In genomic region chr4:150373111-150374109, GRCm38 (mm10) we compare ENCODE assay signal across 8 mouse cellular contexts.
A peak's percentile ranks its signal among the peaks of the same experiment; 100 is the strongest.
DNase-seq lines count a peak whose midpoint lies in the region; ATAC-seq lines count a peak whose summit lies in the region.

No protein-coding gene starts in this region.

- H3K4me3 ChIP-seq in intestine, embryonic 15.5 days (replicated peaks): peak overlapping the region; percentile 64
- peak overlapping the region; percentile 12 for H3K4me3 ChIP-seq in stomach, embryonic 16.5 days (replicated peaks; ENCODE audit: low read length)

- peak; percentile 46 for DNase-seq in adrenal gland, adult 2 months
- no peak for DNase-seq in adrenal gland, postnatal 4 days (ENCODE audit: low spot score in 2 of 2)
- DNase-seq in 3T3-L1 (ENCODE audit: low read depth, low spot score): peak; percentile 75
- peak; percentile 59 for DNase-seq in embryo, embryonic 10 days (ENCODE audit: low spot score)
- peak; percentile 87 for DNase-seq in gonadal fat pad, adult 2 months (ENCODE audit: low read depth)
- DNase-seq in lung, postnatal 25 days (ENCODE audit: low spot score): peak; percentile 82

- no peaks in the 10 kb centered on the region for H3K27me3 ChIP-seq in intestine, embryonic 15.5 days (replicated peaks)
- H3K27me3 ChIP-seq in stomach, embryonic 16.5 days (ENCODE audit: control insufficient read depth, insufficient read depth, low read length): no peaks in the 10 kb centered on the region

- H3K9me3 ChIP-seq in intestine, embryonic 15.5 days: no peaks in the 10 kb centered on the region
- H3K9me3 ChIP-seq in stomach, embryonic 16.5 days (replicated peaks; ENCODE audit: control insufficient read depth, low read length): no peaks in the 10 kb centered on the region

- peak; percentile 16; the same call in 1 of the 2 replicates for ATAC-seq in intestine, embryonic 15.5 days
- ATAC-seq in stomach, embryonic 16.5 days (ENCODE audit: insufficient read depth, low FRiP score): peak; percentile 38; the same call in 1 of the 2 replicates

- H3K4me2 ChIP-seq in intestine, embryonic 15.5 days (replicated peaks): peak overlapping the region; percentile 94
- H3K4me2 ChIP-seq in stomach, embryonic 16.5 days (ENCODE audit: low read depth, low read length): peak overlapping the region; percentile 96

- peak overlapping the region; percentile 42 for H3K27ac ChIP-seq in intestine, embryonic 15.5 days
- peak overlapping the region; percentile 67 for H3K27ac ChIP-seq in stomach, embryonic 16.5 days (ENCODE audit: low read length)

- H3K4me1 ChIP-seq in intestine, embryonic 15.5 days (replicated peaks): peaks cover 51% of the 10 kb centered on the region
- H3K4me1 ChIP-seq in stomach, embryonic 16.5 days (ENCODE audit: control insufficient read depth, insufficient read depth, low read length): peaks cover 48% of the 10 kb centered on the region

- no peaks in the 10 kb centered on the region for H3K36me3 ChIP-seq in intestine, embryonic 15.5 days
- H3K36me3 ChIP-seq in stomach, embryonic 16.5 days (ENCODE audit: control insufficient read depth, insufficient read depth, low read length): no peaks in the 10 kb centered on the region

- 8% methylated on average over 15 of the region's 15 CpGs for WGBS in intestine, embryonic 15.5 days
- 9% methylated on average over 15 of the region's 15 CpGs for WGBS in stomach, embryonic 16.5 days

- 0 out of 2 replicates have a peak overlapping the region, but pooled peaks have one; percentile 28 for H3K9ac ChIP-seq in intestine, embryonic 15.5 days
- H3K9ac ChIP-seq in stomach, embryonic 16.5 days (ENCODE audit: low read length): 0 out of 2 replicates have a peak overlapping the region, but pooled peaks have one; percentile 4

Comparison
In these comparisons a context has a peak if more than half of its experiments do, and no peak if none do; other contexts are left out.
1. DNase-seq: peak in adrenal gland, adult 2 months (single experiment), 3T3-L1 (single experiment), embryo, embryonic 10 days (single experiment), gonadal fat pad, adult 2 months (single experiment) and lung, postnatal 25 days (single experiment); none in adrenal gland, postnatal 4 days (0 of 2).